Comparison of ENCODE assay signal across 8 mouse cellular contexts in genomic region chr8:70658897-70659603, GRCm38 (mm10). TPM values are rescaled to one million over a fixed set of nuclear protein-coding genes. Genes with fewer than 3 reads are reported as not detected.
DNase-seq lines count a peak whose midpoint lies in the region; ATAC-seq and TF ChIP-seq lines count a peak whose summit lies in the region.

No protein-coding gene starts in this region.

- TF ChIP-seq CTCF in cerebellum, adult 2 months (IDR thresholded peaks at IDR 0.05; ENCODE audit: borderline replicate concordance, insufficient read depth, low read depth, low read length), result no peak
- no peak for TF ChIP-seq CTCF in C2C12 (IDR thresholded peaks at IDR 0.05; ENCODE audit: control insufficient read depth, insufficient read depth, insufficient read length)

- peaks cover 20% of the 10 kb centered on the region for H3K36me3 ChIP-seq in C2C12 (ENCODE audit: control insufficient read depth, insufficient read depth)
- peaks cover 13% of the 10 kb centered on the region for H3K36me3 ChIP-seq in forebrain, embryonic 13.5 days (ENCODE audit: poor library complexity, severe bottlenecking)
- peaks cover 36% of the 10 kb centered on the region for H3K36me3 ChIP-seq in limb, embryonic 13.5 days
- H3K36me3 ChIP-seq in neural tube, embryonic 14.5 days (ENCODE audit: control insufficient read depth, insufficient read depth, low read length), result no peaks in the 10 kb centered on the region

- TF ChIP-seq POLR2A in cerebellum, adult 2 months (IDR thresholded peaks at IDR 0.05; ENCODE audit: borderline replicate concordance, insufficient read depth, low read length), result no peak

- H3ac ChIP-seq in C2C12 (ENCODE audit: control insufficient read depth, insufficient read length, low read depth), result peak overlapping the region; percentile 50

- no peak for DNase-seq in cerebellum, adult 2 months
- no peak for DNase-seq in cerebellum, postnatal 14 days
- no peak for DNase-seq in gastrocnemius, adult 18-20 months (ENCODE audit: low spot score)
- DNase-seq in frontal cortex, postnatal 25 days (ENCODE audit: low spot score in 2 of 2), result no peak

- H3K27me3 ChIP-seq in cerebellum, adult 2 months (ENCODE audit: control insufficient read depth, insufficient read depth, low read length), result no peaks in the 10 kb centered on the region
- H3K27me3 ChIP-seq in C2C12 (ENCODE audit: control insufficient read depth, insufficient read depth, insufficient read length), result no peaks in the 10 kb centered on the region
- no peaks in the 10 kb centered on the region for H3K27me3 ChIP-seq in forebrain, embryonic 13.5 days
- H3K27me3 ChIP-seq in limb, embryonic 13.5 days, result no peaks in the 10 kb centered on the region
- H3K27me3 ChIP-seq in neural tube, embryonic 14.5 days (ENCODE audit: control insufficient read depth, insufficient read depth, low read length), result no peaks in the 10 kb centered on the region

- peak; percentile 0; the same call in 1 of the 2 replicates for ATAC-seq in forebrain, embryonic 13.5 days
- peak; percentile 46; the same call in 1 of the 2 replicates for ATAC-seq in limb, embryonic 13.5 days (ENCODE audit: low FRiP score, low read depth)
- ATAC-seq in neural tube, embryonic 14.5 days (ENCODE audit: low read depth), result peak; percentile 36

- WGBS in cerebellum, adult 2 months, result 2% methylated on average over 31 of the region's 31 CpGs
- WGBS in forebrain, embryonic 13.5 days, result under 1% methylated on average over 30 of the region's 31 CpGs
- WGBS in limb, embryonic 13.5 days, result under 1% methylated on average over 31 of the region's 31 CpGs
- under 1% methylated on average over 31 of the region's 31 CpGs for WGBS in neural tube, embryonic 14.5 days

- H3K79me3 ChIP-seq in C2C12 (ENCODE audit: low read depth), result no peaks in the 10 kb centered on the region

- peak overlapping the region; percentile 88 for H3K9ac ChIP-seq in forebrain, embryonic 13.5 days
- peak overlapping the region; percentile 84 for H3K9ac ChIP-seq in limb, embryonic 13.5 days
- H3K9ac ChIP-seq in neural tube, embryonic 14.5 days (replicated peaks; ENCODE audit: low read depth, low read length), result peak overlapping the region; percentile 80

- H3K9me3 ChIP-seq in forebrain, embryonic 13.5 days (replicated peaks), result no peaks in the 10 kb centered on the region
- no peaks in the 10 kb centered on the region for H3K9me3 ChIP-seq in limb, embryonic 13.5 days
- H3K9me3 ChIP-seq in neural tube, embryonic 14.5 days (ENCODE audit: control insufficient read depth, low read length), result no peaks in the 10 kb centered on the region

- H3K4me2 ChIP-seq in forebrain, embryonic 13.5 days, result peak overlapping the region; percentile 87
- H3K4me2 ChIP-seq in limb, embryonic 13.5 days (replicated peaks), result peak overlapping the region; percentile 90
- H3K4me2 ChIP-seq in neural tube, embryonic 14.5 days (ENCODE audit: low read depth, low read length), result peak overlapping the region; percentile 91

- H3K27ac ChIP-seq in cerebellum, adult 2 months (ENCODE audit: insufficient read depth, low read length), result no peak overlapping the region
- H3K27ac ChIP-seq in forebrain, embryonic 13.5 days, result peak overlapping the region; percentile 45
- peak overlapping the region; percentile 61 for H3K27ac ChIP-seq in limb, embryonic 13.5 days
- peak overlapping the region; percentile 62 for H3K27ac ChIP-seq in neural tube, embryonic 14.5 days (ENCODE audit: low read depth, low read length)

- H3K4me1 ChIP-seq in cerebellum, adult 2 months (ENCODE audit: control insufficient read depth, insufficient read depth, low read length), result no peaks in the 10 kb centered on the region
- peaks cover 53% of the 10 kb centered on the region for H3K4me1 ChIP-seq in forebrain, embryonic 13.5 days
- H3K4me1 ChIP-seq in limb, embryonic 13.5 days, result peaks cover 28% of the 10 kb centered on the region
- peaks cover 17% of the 10 kb centered on the region; the same call in 1 of the 2 replicates for H3K4me1 ChIP-seq in neural tube, embryonic 14.5 days (ENCODE audit: control insufficient read depth, insufficient read depth, low read length)

- peaks cover 19% of the 10 kb centered on the region for H3K79me2 ChIP-seq in C2C12 (ENCODE audit: control insufficient read depth, insufficient read depth)

- peak overlapping the region; percentile 81 for H3K4me3 ChIP-seq in cerebellum, adult 2 months (replicated peaks; ENCODE audit: insufficient read depth, low read depth, low read length)
- peak overlapping the region; percentile 80 for H3K4me3 ChIP-seq in C2C12 (ENCODE audit: insufficient read depth, poor library complexity, severe bottlenecking)
- peak overlapping the region; percentile 76 for H3K4me3 ChIP-seq in forebrain, embryonic 13.5 days
- peak overlapping the region; percentile 82 for H3K4me3 ChIP-seq in limb, embryonic 13.5 days
- H3K4me3 ChIP-seq in neural tube, embryonic 14.5 days (ENCODE audit: low read depth, low read length), result peak overlapping the region; percentile 73

TF ChIP-seq in C2C12, 6 proteins besides CTCF, POLR2A, EP300 and RAD21:
- TF ChIP-seq USF1 (IDR thresholded peaks at IDR 0.05; ENCODE audit: low read depth) (no peak), FOSL1 (IDR thresholded peaks at IDR 0.05; ENCODE audit: insufficient read depth, low read length, poor library complexity, severe bottlenecking) (no peak), MAX (IDR thresholded peaks at IDR 0.05) (no peak), CEBPB (IDR thresholded peaks at IDR 0.05; ENCODE audit: low read depth) (no peak), MYOD1 (IDR thresholded peaks at IDR 0.05; ENCODE audit: control insufficient read depth, insufficient read length, low read depth) (no peak), MYOG (IDR thresholded peaks at IDR 0.05; ENCODE audit: control insufficient read depth, extremely low read depth, insufficient read length) (no peak)

RNA-seq across cellular contexts. Expression of gene Pgpep1, which starts 1.1 kb away (rescaled TPM):
- polyA plus RNA-seq in cerebellum, adult 2 months (2012; rRNA removed), result 28.3 and 32.5 TPM in 2 replicates
- polyA plus RNA-seq in C2C12 (2012; fragmentation: generic; extraction: Trizol), result 34.9 TPM
- 64.6 and 80.8 TPM in 2 replicates for polyA plus RNA-seq in forebrain, embryonic 13.5 days (2015; fragmentation: Nextera tagmentation; extraction: Ambion mirVana)
- polyA plus RNA-seq in limb, embryonic 13.5 days (2015; fragmentation: Nextera tagmentation; extraction: Ambion mirVana), result 68.2 and 71.1 TPM in 2 replicates
- polyA plus RNA-seq in neural tube, embryonic 14.5 days (2014; fragmentation: Nextera tagmentation; extraction: Ambion mirVana), result 74.5 and 85.2 TPM in 2 replicates
- total RNA-seq in gastrocnemius, adult 18-20 months (2021), result 10 to 100 TPM; 11.9 to 13.7 TPM

RNA-seq across cellular contexts. Expression of gene Lsm4, which starts 14.0 kb away (rescaled TPM):
- 113 and 117 TPM in 2 replicates for polyA plus RNA-seq in cerebellum, adult 2 months (2012; rRNA removed)
- polyA plus RNA-seq in C2C12 (2012; fragmentation: generic; extraction: Trizol), result 300 TPM
- 238 and 239 TPM in 2 replicates for polyA plus RNA-seq in forebrain, embryonic 13.5 days (2015; fragmentation: Nextera tagmentation; extraction: Ambion mirVana)
- polyA plus RNA-seq in limb, embryonic 13.5 days (2015; fragmentation: Nextera tagmentation; extraction: Ambion mirVana), result 240 and 246 TPM in 2 replicates
- 193 and 194 TPM in 2 replicates for polyA plus RNA-seq in neural tube, embryonic 14.5 days (2014; fragmentation: Nextera tagmentation; extraction: Ambion mirVana)
- 10 to 100 TPM; 65.4 to 70.3 TPM for total RNA-seq in gastrocnemius, adult 18-20 months (2021)

RNA-seq across cellular contexts. Expression of gene Gdf15, which starts 26.8 kb away (rescaled TPM):
- polyA plus RNA-seq in cerebellum, adult 2 months (2012; rRNA removed), result 0.28 and 0.51 TPM in 2 replicates
- polyA plus RNA-seq in C2C12 (2012; fragmentation: generic; extraction: Trizol), result 20.9 TPM
- polyA plus RNA-seq in forebrain, embryonic 13.5 days (2015; fragmentation: Nextera tagmentation; extraction: Ambion mirVana), result 0.15 TPM in 1 of 2 replicates, not detected in the other
- polyA plus RNA-seq in limb, embryonic 13.5 days (2015; fragmentation: Nextera tagmentation; extraction: Ambion mirVana), result 0.18 TPM in 1 of 2 replicates, not detected in the other
- 0.54 TPM in 1 of 2 replicates, not detected in the other for polyA plus RNA-seq in neural tube, embryonic 14.5 days (2014; fragmentation: Nextera tagmentation; extraction: Ambion mirVana)
- under 1 TPM; 0.16 to 0.21 TPM for total RNA-seq in gastrocnemius, adult 18-20 months (2021)

RNA-seq across cellular contexts. Expression of gene Jund, which starts 39.7 kb away (rescaled TPM):
- polyA plus RNA-seq in cerebellum, adult 2 months (2012; rRNA removed), result 252 and 274 TPM in 2 replicates
- 128 TPM for polyA plus RNA-seq in C2C12 (2012; fragmentation: generic; extraction: Trizol)
- polyA plus RNA-seq in forebrain, embryonic 13.5 days (2015; fragmentation: Nextera tagmentation; extraction: Ambion mirVana), result 58.6 and 68.8 TPM in 2 replicates
- 57.3 and 61.1 TPM in 2 replicates for polyA plus RNA-seq in limb, embryonic 13.5 days (2015; fragmentation: Nextera tagmentation; extraction: Ambion mirVana)
- polyA plus RNA-seq in neural tube, embryonic 14.5 days (2014; fragmentation: Nextera tagmentation; extraction: Ambion mirVana), result 115 and 119 TPM in 2 replicates
- total RNA-seq in gastrocnemius, adult 18-20 months (2021), result 10 to 100 TPM; 41.6 to 68.4 TPM

RNA-seq across cellular contexts. Expression of gene Lrrc25, which starts 43.1 kb away (rescaled TPM):
- polyA plus RNA-seq in cerebellum, adult 2 months (2012; rRNA removed), result 0.30 and 0.33 TPM in 2 replicates
- not detected for polyA plus RNA-seq in C2C12 (2012; fragmentation: generic; extraction: Trizol)
- polyA plus RNA-seq in forebrain, embryonic 13.5 days (2015; fragmentation: Nextera tagmentation; extraction: Ambion mirVana), result 0.65 and 0.68 TPM in 2 replicates
- polyA plus RNA-seq in limb, embryonic 13.5 days (2015; fragmentation: Nextera tagmentation; extraction: Ambion mirVana), result 1.9 and 2.3 TPM in 2 replicates
- 0.20 and 1.8 TPM in 2 replicates for polyA plus RNA-seq in neural tube, embryonic 14.5 days (2014; fragmentation: Nextera tagmentation; extraction: Ambion mirVana)
- under 1 TPM; 0.23 to 0.64 TPM for total RNA-seq in gastrocnemius, adult 18-20 months (2021)

Comparison
In these comparisons a context has a peak if more than half of its experiments do, and no peak if none do; other contexts are left out.
1. RNA of gene Gdf15, which starts 26.8 kb away (polyA plus RNA-seq): 20.9 TPM in C2C12 (single experiment); 0.54 TPM in neural tube, embryonic 14.5 days, 0.28 to 0.51 TPM in cerebellum, adult 2 months, 0.15 TPM in forebrain, embryonic 13.5 days and 0.18 TPM in limb, embryonic 13.5 days; every median in the first group is over 10 times any median in the second.
2. Peak in every context shown above with its lines, with median percentiles within 50 percentile points of each other: H3K4me3 ChIP-seq, ATAC-seq, H3K4me2 ChIP-seq and H3K9ac ChIP-seq.